Mouse (Mus musculus) olfactory bulb, adult 2 months (tissue): ENCODE results near the gene Acat1.

Experiments used
- CTCF ChIP-seq: fragments of 200-500 bp; IDR thresholded peaks from 2 replicates; pipeline ENCODE4 v1.5.1; 2012; ENCODE audit warnings: low read depth, mild to moderate bottlenecking, low read length, moderate library complexity; ENCODE audit not compliant: insufficient read depth
- POLR2A ChIP-seq: fragments of 200-500 bp; IDR thresholded peaks from 2 replicates; pipeline ENCODE4 v1.6.1; 2012; ENCODE audit warnings: mild to moderate bottlenecking, low read depth, low read length, moderate library complexity; ENCODE audit not compliant: insufficient read depth

DNA sequence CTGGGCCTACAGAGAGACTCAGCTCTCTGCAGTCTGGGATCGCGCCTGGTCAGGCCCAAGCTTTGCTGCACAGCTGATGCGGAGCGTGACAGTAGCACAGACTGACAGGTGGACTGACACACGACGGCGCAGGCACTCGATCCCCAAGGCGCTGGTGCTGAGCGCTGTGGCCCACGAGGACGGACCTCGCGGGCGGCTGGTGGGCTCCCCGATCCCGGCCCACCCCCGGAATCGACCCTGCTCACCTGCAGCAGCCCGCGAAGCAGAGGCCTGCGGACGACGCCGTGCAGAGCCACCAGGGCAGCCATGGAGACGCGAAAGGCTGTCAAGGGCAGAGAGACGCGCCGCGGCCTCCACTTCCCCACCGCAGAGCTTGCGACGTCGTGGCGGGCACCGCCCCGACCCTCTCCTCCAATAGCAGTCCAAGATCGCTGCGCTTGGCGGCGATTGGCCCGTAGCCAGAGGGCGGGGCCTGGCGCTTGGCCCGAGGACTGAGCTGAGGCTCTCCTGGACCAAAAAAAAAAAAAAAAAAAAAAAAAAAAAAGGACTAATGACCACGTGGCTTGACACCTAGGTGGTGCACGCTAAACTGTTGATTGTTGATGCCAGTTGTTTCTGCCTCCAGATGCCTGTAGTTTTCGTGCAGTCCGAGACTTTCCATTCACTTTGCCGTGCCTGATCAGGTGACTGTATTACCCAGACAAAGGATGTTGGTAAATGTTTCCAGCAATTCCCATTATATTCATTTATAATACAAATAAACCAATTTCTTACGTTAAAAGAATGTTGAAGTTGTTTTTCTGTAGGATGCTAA lies at the start of gene Acat1:
- TF ChIP-seq POLR2A (peak; percentile 87), CTCF (0 out of 2 replicates have a peak, but pooled peaks have one; percentile 8)
